Mouse (Mus musculus) adrenal gland, postnatal 10 days (tissue): Measurements from ENCODE around the gene Rnf227. TPM values are rescaled to one million over a fixed set of nuclear protein-coding genes. Genes with fewer than 3 reads are reported as not detected.
"Not testable (repeated sequence)": the region's sequence is repeated elsewhere in the genome, so short reads cannot be mapped to it uniquely, and the experiment has no call there.

Experiments used
- DNase-seq: peaks from one replicate; pipeline ENCODE4 v3.0.0; 2021; ENCODE audit warnings: mixed read lengths
- long read RNA-seq, 2 experiments: library from polyadenylated mRNA; stranded (forward); transcript quantifications; one replicate each; pipeline ENCODE4 v2.0.0; 2021
- total RNA-seq, 2 experiments: library from RNA; stranded (reverse); gene quantifications; 2 replicates each; pipeline ENCODE4 v1.2.3; 2021

Rnf227 gene
- total RNA-seq, result 1 to 10 TPM; 4.2 to 7.2 TPM
- long read RNA-seq, experiment 1, transcript Rnf227-201 (2 exons, 2,081 nt), result major isoform, 15 of 15 reads
- long read RNA-seq, experiment 1, partial matches to known transcripts, result 0 of 15 reads
- long read RNA-seq, experiment 1, other reads (novel, unspliced or antisense), result 0 of 15 reads
- long read RNA-seq, experiment 2, transcript Rnf227-201 (2 exons, 2,081 nt), result major isoform, 5 of 6 reads
- long read RNA-seq, experiment 2, partial matches to known transcripts, result 0 of 6 reads
- long read RNA-seq, experiment 2, other reads (novel, unspliced or antisense), result 1 of 6 reads

GRCm38 (mm10) chr11:69340161-69341131, at the start of gene Rnf227:
Gene Rnf227 (plus strand): TSS chr11:69340461.
- peak; percentile 80 for DNase-seq

- no peak for DNase-seq
Measured at GRCm38 (mm10) chr11:69291111-69291510, 49.1 kb upstream of the Rnf227 start.

- no peak for DNase-seq
Measured at GRCm38 (mm10) chr11:69295286-69295685, 45.0 kb upstream of the Rnf227 start.

GRCm38 (mm10) chr11:69297799-69298198, 42.5 kb upstream of the Rnf227 start:
- no peak for DNase-seq

- no peak for DNase-seq
Measured at GRCm38 (mm10) chr11:69298231-69298630, 42.0 kb upstream of the Rnf227 start.

GRCm38 (mm10) chr11:69302817-69303216, 37.4 kb upstream of the Rnf227 start:
- DNase-seq, result no peak

GRCm38 (mm10) chr11:69305291-69305690, 35.0 kb upstream of the Rnf227 start:
- no peak for DNase-seq

- DNase-seq, result no peak
Measured at GRCm38 (mm10) chr11:69306039-69306438, 34.2 kb upstream of the Rnf227 start.

- DNase-seq, result peak; percentile 58
Measured at GRCm38 (mm10) chr11:69311266-69311665, 29.0 kb upstream of the Rnf227 start.

- no peak for DNase-seq
Measured at GRCm38 (mm10) chr11:69316361-69316760, 23.9 kb upstream of the Rnf227 start.

- DNase-seq, result not testable (repeated sequence)
Measured at GRCm38 (mm10) chr11:69318000-69318399, 22.3 kb upstream of the Rnf227 start.

- DNase-seq, result no peak
Measured at GRCm38 (mm10) chr11:69321580-69321979, 18.7 kb upstream of the Rnf227 start.

GRCm38 (mm10) chr11:69322010-69322409, 18.3 kb upstream of the Rnf227 start:
- no peak for DNase-seq

- no peak for DNase-seq
Measured at GRCm38 (mm10) chr11:69322693-69323471, 17.4 kb upstream of the Rnf227 start.

GRCm38 (mm10) chr11:69323667-69324111, 16.6 kb upstream of the Rnf227 start, which contains the start of the genes Cntrob and Trappc1:
Gene Cntrob (minus strand): TSS chr11:69323775.
Gene Trappc1 (plus strand): TSS chr11:69323980.
- DNase-seq, result peak; percentile 99

- no peak for DNase-seq
Measured at GRCm38 (mm10) chr11:69324749-69325148, 15.5 kb upstream of the Rnf227 start.

GRCm38 (mm10) chr11:69325628-69326407, 14.4 kb upstream of the Rnf227 start, which contains the start of gene Kcnab3:
Gene Kcnab3 (plus strand): TSS chr11:69326258.
- peak; percentile 91 for DNase-seq

- peak; percentile 48 for DNase-seq
Measured at GRCm38 (mm10) chr11:69326408-69327156, 13.7 kb upstream of the Rnf227 start.

- peak; percentile 47 for DNase-seq
Measured at GRCm38 (mm10) chr11:69327157-69327442, 13.2 kb upstream of the Rnf227 start.

- DNase-seq, result no peak
Measured at GRCm38 (mm10) chr11:69327648-69328047, 12.6 kb upstream of the Rnf227 start.

GRCm38 (mm10) chr11:69328517-69328916, 11.7 kb upstream of the Rnf227 start:
- no peak for DNase-seq
